Comparison of ENCODE assay signal across 9 mouse cellular contexts in genomic region chr13:46043568-46043967, GRCm38 (mm10).
A peak's percentile ranks its signal among the peaks of the same experiment; 100 is the strongest.
DNase-seq lines count a peak whose midpoint lies in the region; TF ChIP-seq lines count a peak whose summit lies in the region.
"Had no signal": no experiment of that assay in that cellular context is flagged by ENCODE, and none has a peak within 500 bp of the region (broad histone marks: within the 10 kb centered on the region; RNA-seq: fewer than 3 reads in every experiment).

No protein-coding gene starts in this region.

- peaks cover 4% of the 10 kb centered on the region; the same call in 1 of the 2 replicates for H3K4me1 ChIP-seq in heart, embryonic 10.5 days
- no peaks in the 10 kb centered on the region for H3K4me1 ChIP-seq in liver, adult 2 months (ENCODE audit: control insufficient read depth, insufficient read depth, low read length)
- no peaks in the 10 kb centered on the region for H3K4me1 ChIP-seq in brown adipose tissue, adult 24 weeks (ENCODE audit: control insufficient read depth, insufficient read depth, insufficient read length, low read length)
- H3K4me1 ChIP-seq in thymus, adult 2 months (replicated peaks; ENCODE audit: control insufficient read depth, insufficient read depth, low read length): peaks cover 11% of the 10 kb centered on the region; the same call in 1 of the 2 replicates

- no peak for TF ChIP-seq CTCF in liver, adult 2 months (IDR thresholded peaks at IDR 0.05; ENCODE audit: low read depth, low read length)
- no peak for TF ChIP-seq CTCF in thymus, adult 2 months (IDR thresholded peaks at IDR 0.05; ENCODE audit: borderline replicate concordance, control insufficient read depth, extremely low read depth, insufficient read depth, low read length, poor library complexity)

- H3K79me2 ChIP-seq in liver, adult 2 months (ENCODE audit: control insufficient read depth, insufficient read depth, low read length): no peaks in the 10 kb centered on the region

- DNase-seq in heart, embryonic 10.5 days (ENCODE audit: low spot score): no peak
- DNase-seq in heart, postnatal 36 days: no peak
- peak; percentile 27 for DNase-seq in liver, adult 2 months (ENCODE audit: extremely low read depth, low read depth, low spot score)
- no peak for DNase-seq in liver
- DNase-seq in right cerebral cortex, postnatal 25 days: peak; percentile 41
- no peak for DNase-seq in cerebellum, adult 11 months
- DNase-seq in thymus, adult 2 months: no peak

- H3K27me3 ChIP-seq in heart, embryonic 10.5 days (ENCODE audit: insufficient read depth, poor library complexity, severe bottlenecking): no peaks in the 10 kb centered on the region
- no peaks in the 10 kb centered on the region for H3K27me3 ChIP-seq in liver, adult 2 months (ENCODE audit: control insufficient read depth, insufficient read depth, low read length)
- H3K27me3 ChIP-seq in thymus, adult 2 months (ENCODE audit: control insufficient read depth, insufficient read depth, low read length): no peaks in the 10 kb centered on the region
- H3K27me3 ChIP-seq: hindbrain, embryonic 12.5 days had no signal

- H3K27ac ChIP-seq in heart, embryonic 10.5 days: peak overlapping the region; percentile 67; the same call in 1 of the 2 replicates
- H3K27ac ChIP-seq in liver, adult 2 months (replicated peaks; ENCODE audit: insufficient read depth, low read depth, low read length): no peak overlapping the region
- H3K27ac ChIP-seq in brown adipose tissue, adult 24 weeks (replicated peaks; ENCODE audit: low read depth, low read length): no peak overlapping the region
- no peak overlapping the region for H3K27ac ChIP-seq in thymus, adult 2 months (ENCODE audit: control insufficient read depth, insufficient read depth, low read length)
- H3K27ac ChIP-seq: hindbrain, embryonic 12.5 days had no signal

- no peak overlapping the region for H3K4me3 ChIP-seq in heart, embryonic 10.5 days
- H3K4me3 ChIP-seq in liver, adult 2 months (ENCODE audit: insufficient read depth, low read depth, low read length): no peak overlapping the region
- H3K4me3 ChIP-seq in brown adipose tissue, adult 24 weeks (ENCODE audit: insufficient read depth, low read depth, low read length): peak overlapping the region; percentile 10; the same call in 1 of the 2 replicates
- H3K4me3 ChIP-seq in thymus, adult 2 months (ENCODE audit: control insufficient read depth, insufficient read depth, low read length): no peak overlapping the region
- H3K4me3 ChIP-seq: hindbrain, embryonic 12.5 days had no signal

- no peaks in the 10 kb centered on the region for H3K36me3 ChIP-seq in heart, embryonic 10.5 days
- H3K36me3 ChIP-seq in liver, adult 2 months (ENCODE audit: control insufficient read depth, insufficient read depth, low read length): no peaks in the 10 kb centered on the region
- no peaks in the 10 kb centered on the region for H3K36me3 ChIP-seq in thymus, adult 2 months (ENCODE audit: control insufficient read depth, insufficient read depth, low read length)
- H3K36me3 ChIP-seq: hindbrain, embryonic 12.5 days had no signal

- intact Hi-C loops in heart, postnatal 36 days (cut with DNase I): no loop called here

- no peak for TF ChIP-seq POLR2A in liver, adult 2 months (IDR thresholded peaks at IDR 0.05; ENCODE audit: extremely low read depth, insufficient read depth, low read length)
- TF ChIP-seq POLR2A in thymus, adult 2 months (IDR thresholded peaks at IDR 0.05; ENCODE audit: control insufficient read depth, extremely low read depth, insufficient read depth, low read length, poor library complexity): no peak

- no peaks in the 10 kb centered on the region for H3K9me3 ChIP-seq in heart, embryonic 10.5 days
- H3K9me3 ChIP-seq: hindbrain, embryonic 12.5 days had no signal

- no peak overlapping the region for H3K9ac ChIP-seq in liver, adult 2 months (ENCODE audit: low read depth, low read length)
- H3K9ac ChIP-seq: hindbrain, embryonic 12.5 days had no signal

- 76% methylated on average over 12 of the region's 12 CpGs for WGBS in heart, embryonic 10.5 days
- 68% methylated on average over 12 of the region's 12 CpGs for WGBS in liver, adult 2 months
- WGBS in thymus, adult 2 months: 79% methylated on average over 12 of the region's 12 CpGs

Comparison
In these comparisons a context has a peak if more than half of its experiments do, and no peak if none do; other contexts are left out.
1. DNase-seq: peak in liver, adult 2 months (single experiment) and right cerebral cortex, postnatal 25 days (single experiment); none in heart, embryonic 10.5 days (single experiment), heart, postnatal 36 days (0 of 2), liver (single experiment), cerebellum, adult 11 months (single experiment) and thymus, adult 2 months (single experiment).